Mouse (Mus musculus): ENCODE measurements at regions not wholly inside any gene's neighbourhood (a gene's known extent, or its start where the extent isn't known, plus 50 kb on each side); places are given as distances from the start of the nearest gene placed in this dataset.

DNA sequence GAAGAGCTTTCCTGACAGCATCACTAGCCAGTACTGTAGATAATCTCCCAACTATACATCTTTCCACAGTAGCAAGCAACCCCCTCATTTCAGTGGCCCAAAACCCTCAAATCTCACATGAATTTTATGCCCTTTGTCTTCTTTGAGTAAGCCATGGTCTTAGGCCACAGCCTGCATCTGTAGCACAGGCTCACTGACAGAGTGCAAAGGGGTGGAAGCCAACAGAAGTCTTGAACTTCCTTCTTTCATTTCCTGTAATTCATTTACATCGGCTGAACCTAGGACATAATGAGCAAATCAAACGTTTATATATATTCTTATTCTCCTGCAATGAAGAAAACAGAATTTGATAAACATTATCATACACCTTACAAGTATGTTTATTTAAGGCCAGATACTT lies 805.8 kb upstream of the Adgrl2 start:
- Histone ChIP-seq H3K9ac (no peak overlapping the region), H3K4me1 (no peaks in the 10 kb centered on the region), H3K27ac (no peak overlapping the region), H3K36me3 (no peaks in the 10 kb centered on the region), H3K4me3 (no peak overlapping the region), H3K9me3 (no peaks in the 10 kb centered on the region), H3K27me3 (no peaks in the 10 kb centered on the region), H3K4me2 (no peak overlapping the region)
- ATAC-seq (ENCODE audit: insufficient number of reproducible peaks, low FRiP score, low TSS enrichment, low read depth): no peak
- WGBS: 73% methylated on average over 2 of the region's 2 CpGs

GRCm38 (mm10) chr3:149791593-149791992 lies 801.2 kb upstream of the Adgrl2 start:
- Histone ChIP-seq H3K27ac (no peak overlapping the region), H3K27me3 (no peaks in the 10 kb centered on the region), H3K9ac (no peak overlapping the region), H3K9me3 (no peaks in the 10 kb centered on the region), H3K4me3 (no peak overlapping the region), H3K4me2 (no peak overlapping the region), H3K36me3 (no peaks in the 10 kb centered on the region), H3K4me1 (no peaks in the 10 kb centered on the region)
- WGBS: 73% methylated on average over 2 of the region's 2 CpGs
- ATAC-seq (ENCODE audit: insufficient number of reproducible peaks, low FRiP score, low TSS enrichment, low read depth): no peak

- no peak overlapping the region for H3K9ac ChIP-seq
- H3K36me3 ChIP-seq: no peaks in the 10 kb centered on the region
- no peak overlapping the region for H3K4me3 ChIP-seq
- no peak overlapping the region for H3K4me2 ChIP-seq
- ATAC-seq (ENCODE audit: insufficient number of reproducible peaks, low FRiP score, low TSS enrichment, low read depth): no peak
- WGBS: 62% methylated on average over 2 of the region's 2 CpGs
- no peaks in the 10 kb centered on the region for H3K27me3 ChIP-seq
- H3K4me1 ChIP-seq: no peaks in the 10 kb centered on the region
- no peaks in the 10 kb centered on the region for H3K9me3 ChIP-seq
- no peak overlapping the region for H3K27ac ChIP-seq
Measured at GRCm38 (mm10) chr3:149786096-149786495, 795.7 kb upstream of the Adgrl2 start.

GRCm38 (mm10) chr3:149783903-149784608 lies 793.7 kb upstream of the Adgrl2 start:
- Histone ChIP-seq H3K9ac (no peak overlapping the region), H3K9me3 (no peaks in the 10 kb centered on the region), H3K36me3 (no peaks in the 10 kb centered on the region), H3K4me1 (no peaks in the 10 kb centered on the region), H3K27me3 (no peaks in the 10 kb centered on the region), H3K27ac (no peak overlapping the region), H3K4me3 (no peak overlapping the region), H3K4me2 (no peak overlapping the region)
- ATAC-seq (ENCODE audit: insufficient number of reproducible peaks, low FRiP score, low TSS enrichment, low read depth): no peak
- 70% methylated on average over 2 of the region's 2 CpGs for WGBS

GRCm38 (mm10) chr3:149767847-149768421 lies 777.6 kb upstream of the Adgrl2 start:
- Histone ChIP-seq H3K9ac (no peak overlapping the region), H3K36me3 (no peaks in the 10 kb centered on the region), H3K27me3 (no peaks in the 10 kb centered on the region), H3K9me3 (no peaks in the 10 kb centered on the region), H3K4me2 (no peak overlapping the region), H3K27ac (no peak overlapping the region), H3K4me3 (no peak overlapping the region), H3K4me1 (no peaks in the 10 kb centered on the region)
- 81% methylated on average over 2 of the region's 2 CpGs for WGBS
- ATAC-seq (ENCODE audit: insufficient number of reproducible peaks, low FRiP score, low TSS enrichment, low read depth): no peak

- H3K27me3 ChIP-seq: no peaks in the 10 kb centered on the region
- WGBS: 39% methylated on average over 2 of the region's 2 CpGs
- no peak overlapping the region for H3K9ac ChIP-seq
- no peak overlapping the region for H3K4me3 ChIP-seq
- no peak for ATAC-seq (ENCODE audit: insufficient number of reproducible peaks, low FRiP score, low TSS enrichment, low read depth)
- no peak overlapping the region for H3K4me2 ChIP-seq
- H3K9me3 ChIP-seq: no peaks in the 10 kb centered on the region
- no peak overlapping the region for H3K27ac ChIP-seq
- H3K4me1 ChIP-seq: peaks cover 4% of the 10 kb centered on the region; the same call in 1 of the 2 replicates
- H3K36me3 ChIP-seq: no peaks in the 10 kb centered on the region
Measured at GRCm38 (mm10) chr3:149761245-149761644, 770.9 kb upstream of the Adgrl2 start.

GRCm38 (mm10) chr3:149757910-149758592 lies 767.7 kb upstream of the Adgrl2 start:
- ATAC-seq (ENCODE audit: insufficient number of reproducible peaks, low FRiP score, low TSS enrichment, low read depth): no peak
- Histone ChIP-seq H3K4me2 (no peak overlapping the region), H3K9ac (no peak overlapping the region), H3K27ac (0 out of 2 replicates have a peak overlapping the region, but pooled peaks have one; percentile 22), H3K36me3 (no peaks in the 10 kb centered on the region), H3K27me3 (no peaks in the 10 kb centered on the region), H3K4me1 (peaks cover 4% of the 10 kb centered on the region; the same call in 1 of the 2 replicates), H3K9me3 (no peaks in the 10 kb centered on the region), H3K4me3 (no peak overlapping the region)
- WGBS: 44% methylated on average over 6 of the region's 6 CpGs

- no peak overlapping the region for H3K27ac ChIP-seq
- no peak overlapping the region for H3K4me3 ChIP-seq
- no peaks in the 10 kb centered on the region for H3K27me3 ChIP-seq
- H3K9me3 ChIP-seq: no peaks in the 10 kb centered on the region
- ATAC-seq (ENCODE audit: insufficient number of reproducible peaks, low FRiP score, low TSS enrichment, low read depth): no peak
- no peak overlapping the region for H3K4me2 ChIP-seq
- no peaks in the 10 kb centered on the region for H3K4me1 ChIP-seq
- H3K36me3 ChIP-seq: no peaks in the 10 kb centered on the region
- H3K9ac ChIP-seq: no peak overlapping the region
- 67% methylated on average over 3 of the region's 3 CpGs for WGBS
Measured at GRCm38 (mm10) chr3:149736069-149736468, 745.7 kb upstream of the Adgrl2 start.

- H3K36me3 ChIP-seq: no peaks in the 10 kb centered on the region
- no peak for ATAC-seq (ENCODE audit: insufficient number of reproducible peaks, low FRiP score, low TSS enrichment, low read depth)
- no peak overlapping the region for H3K4me3 ChIP-seq
- no peak overlapping the region for H3K4me2 ChIP-seq
- H3K9ac ChIP-seq: no peak overlapping the region
- 81% methylated on average over 4 of the region's 4 CpGs for WGBS
- H3K4me1 ChIP-seq: no peaks in the 10 kb centered on the region
- no peak overlapping the region for H3K27ac ChIP-seq
- H3K27me3 ChIP-seq: no peaks in the 10 kb centered on the region
- no peaks in the 10 kb centered on the region for H3K9me3 ChIP-seq
Measured at GRCm38 (mm10) chr3:149726212-149726611, 735.9 kb upstream of the Adgrl2 start.

DNA sequence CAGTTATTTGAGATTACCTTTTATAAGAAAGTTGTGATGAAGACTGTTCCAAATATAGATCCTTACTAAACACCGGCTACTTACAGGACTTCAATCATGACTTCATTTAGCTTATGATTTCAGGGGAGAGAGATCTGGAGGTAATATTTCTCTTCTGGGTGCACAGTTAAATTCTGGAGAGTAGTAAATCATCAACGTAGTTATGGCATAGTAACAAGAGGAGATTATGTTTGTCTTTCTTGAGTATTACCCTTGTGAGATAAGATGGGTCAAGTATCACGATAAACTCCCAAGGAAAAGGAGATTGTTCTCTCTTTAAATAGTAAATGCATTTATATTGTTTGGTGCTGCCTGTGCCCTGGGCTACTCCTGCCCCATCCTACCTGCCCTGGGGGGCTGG lies 734.5 kb upstream of the Adgrl2 start:
- H3K9me3 ChIP-seq: no peaks in the 10 kb centered on the region
- 92% methylated on average over 3 of the region's 3 CpGs for WGBS
- no peak overlapping the region for H3K27ac ChIP-seq
- H3K4me2 ChIP-seq: no peak overlapping the region
- no peaks in the 10 kb centered on the region for H3K36me3 ChIP-seq
- no peak overlapping the region for H3K4me3 ChIP-seq
- H3K27me3 ChIP-seq: no peaks in the 10 kb centered on the region
- no peaks in the 10 kb centered on the region for H3K4me1 ChIP-seq
- H3K9ac ChIP-seq: no peak overlapping the region
- no peak for ATAC-seq (ENCODE audit: insufficient number of reproducible peaks, low FRiP score, low TSS enrichment, low read depth)

- H3K27me3 ChIP-seq: no peaks in the 10 kb centered on the region
- WGBS: 67% methylated on average over 4 of the region's 4 CpGs
- no peaks in the 10 kb centered on the region for H3K4me1 ChIP-seq
- no peaks in the 10 kb centered on the region for H3K9me3 ChIP-seq
- H3K27ac ChIP-seq: no peak overlapping the region
- H3K36me3 ChIP-seq: no peaks in the 10 kb centered on the region
- no peak overlapping the region for H3K4me3 ChIP-seq
- H3K9ac ChIP-seq: no peak overlapping the region
- H3K4me2 ChIP-seq: no peak overlapping the region
- ATAC-seq (ENCODE audit: insufficient number of reproducible peaks, low FRiP score, low TSS enrichment, low read depth): no peak
Measured at GRCm38 (mm10) chr3:149721832-149722231, 731.5 kb upstream of the Adgrl2 start.

DNA sequence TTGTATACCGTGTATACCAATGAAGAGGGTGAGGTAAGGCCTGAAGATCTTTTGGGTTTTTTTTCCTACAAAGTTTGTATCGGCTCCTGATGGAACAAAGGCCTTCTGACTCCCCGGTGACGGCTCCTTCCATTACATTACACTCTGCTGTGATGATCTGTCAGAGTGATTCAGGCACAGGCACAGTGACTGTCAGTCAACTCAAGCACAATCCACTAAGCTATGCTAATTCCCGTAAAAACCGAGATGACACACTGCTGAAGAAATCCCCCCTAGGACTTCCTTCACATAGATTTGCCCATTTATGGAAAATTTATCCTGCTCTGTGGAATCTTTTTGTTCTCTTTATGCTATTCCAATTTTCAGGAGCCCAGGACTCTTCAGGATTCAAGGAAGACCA lies 730.0 kb upstream of the Adgrl2 start:
- 76% methylated on average over 6 of the region's 6 CpGs for WGBS

More for the DNA sequence above, 730.0 kb upstream of the Adgrl2 start:
- ATAC-seq (ENCODE audit: insufficient number of reproducible peaks, low FRiP score, low TSS enrichment, low read depth): no peak
- no peaks in the 10 kb centered on the region for H3K4me1 ChIP-seq
- no peak overlapping the region for H3K4me2 ChIP-seq
- no peaks in the 10 kb centered on the region for H3K9me3 ChIP-seq
- no peak overlapping the region for H3K27ac ChIP-seq
- H3K4me3 ChIP-seq: no peak overlapping the region
- no peaks in the 10 kb centered on the region for H3K36me3 ChIP-seq
- no peaks in the 10 kb centered on the region for H3K27me3 ChIP-seq
- H3K9ac ChIP-seq: no peak overlapping the region
